Mouse (Mus musculus) kidney, adult 2 months (tissue): Measurements from ENCODE around the gene Atg4c.

Experiments used
- CTCF ChIP-seq: fragments of 200-500 bp; conservative IDR thresholded peaks from 2 replicates; pipeline ENCODE4 v1.5.1; 2011; ENCODE audit warnings: low read depth, mild to moderate bottlenecking, control low read depth, low read length, moderate library complexity, mixed read lengths; ENCODE audit not compliant: insufficient read depth, insufficient read length
- POLR2A ChIP-seq: fragments of 200-500 bp; IDR thresholded peaks from one replicate; pipeline ENCODE4 v1.6.1; 2011; ENCODE audit warnings: low read depth, low read length, control low read depth

- TF ChIP-seq CTCF (no peak), POLR2A (no peak)
Observed at GRCm38 (mm10) chr4:99151885-99152558, 41.7 kb upstream of the Atg4c start.
